ENCODE assay signal across 17 mouse cellular contexts in the genomic region with DNA sequence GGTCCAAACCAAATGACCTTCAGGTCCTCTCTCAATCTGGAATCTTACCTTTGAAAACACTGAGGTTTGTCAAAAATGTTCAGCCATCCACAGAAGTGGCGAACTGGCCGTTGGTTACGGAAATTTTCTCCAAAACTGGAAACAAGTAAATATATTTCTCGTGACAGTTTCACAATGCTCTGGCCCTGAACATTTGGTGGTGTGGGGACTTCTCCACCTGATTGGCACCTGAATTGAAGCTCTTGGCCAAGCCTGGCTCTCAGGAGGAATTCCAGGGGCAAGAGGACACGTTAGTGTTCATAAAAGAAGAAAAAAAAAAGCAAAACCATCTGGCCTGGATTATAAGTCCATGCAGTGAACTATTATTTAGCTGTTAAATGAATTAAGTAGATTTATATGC.
"Had no signal": no experiment of that assay in that cellular context is flagged by ENCODE, and none has a peak within 500 bp of the region (broad histone marks: within the 10 kb centered on the region; RNA-seq: fewer than 3 reads in every experiment).

No protein-coding gene starts in this region.

- H3K4me3 ChIP-seq: kidney, embryonic 15.5 days; limb, embryonic 15.5 days; liver, embryonic 13.5 days had no signal

- H3K9ac ChIP-seq: kidney, embryonic 15.5 days; limb, embryonic 15.5 days; liver, embryonic 13.5 days had no signal

- H3K4me2 ChIP-seq: kidney, embryonic 15.5 days; limb, embryonic 15.5 days; liver, embryonic 13.5 days had no signal

- H3K36me3 ChIP-seq: kidney, embryonic 15.5 days; limb, embryonic 15.5 days; liver, embryonic 13.5 days had no signal

- H3K27ac ChIP-seq: kidney, embryonic 15.5 days; limb, embryonic 15.5 days; liver, embryonic 13.5 days; macrophage; stomach, postnatal 0 days had no signal

- H3K4me1 ChIP-seq: kidney, embryonic 15.5 days; liver, embryonic 13.5 days had no signal

- DNase-seq: kidney, adult 11 months; kidney, adult 8-10 months; kidney, postnatal 10 days; kidney, postnatal 4 days; liver, embryonic 13.5 days; lung, adult 2 months; lung, postnatal 14 days; midbrain, embryonic 14.5 days; right cerebral cortex, postnatal 14 days; right cerebral cortex, postnatal 4 days; thymus, adult 2 months; thymus, postnatal 14 days; thymus, postnatal 4 days had no signal

- H3K27me3 ChIP-seq: kidney, embryonic 15.5 days; limb, embryonic 15.5 days had no signal

- H3K9me3 ChIP-seq: kidney, embryonic 15.5 days; limb, embryonic 15.5 days; liver, embryonic 13.5 days had no signal
